Mouse (Mus musculus) olfactory bulb, adult 2 months (tissue): ENCODE measurements around the gene Cry2. TPM values are rescaled to one million over a fixed set of nuclear protein-coding genes. Genes with fewer than 3 reads are reported as not detected.
"Not testable (repeated sequence)": the region's sequence is repeated elsewhere in the genome, so short reads cannot be mapped to it uniquely, and the experiment has no call there.

ENCODE experiments used
- H3K27ac ChIP-seq: fragments of 200-500 bp; 2 replicates; pipeline ENCODE4 v1.5.1; 2012; ENCODE audit warnings: low read depth, low read length; ENCODE audit not compliant: insufficient read depth
- H3K4me1 ChIP-seq: fragments of 200-500 bp; 2 replicates; pipeline ENCODE4 v1.6.1; 2012; ENCODE audit warnings: low read length; ENCODE audit not compliant: control insufficient read depth, insufficient read depth
- H3K4me3 ChIP-seq: fragments of 200-500 bp; 2 replicates; pipeline ENCODE4 v1.5.1; 2012; ENCODE audit warnings: mild to moderate bottlenecking, low read depth, low read length, moderate library complexity; ENCODE audit not compliant: insufficient read depth
- CTCF ChIP-seq: fragments of 200-500 bp; IDR thresholded peaks from 2 replicates; pipeline ENCODE4 v1.5.1; 2012; ENCODE audit warnings: low read depth, mild to moderate bottlenecking, low read length, moderate library complexity; ENCODE audit not compliant: insufficient read depth
- POLR2A ChIP-seq: fragments of 200-500 bp; IDR thresholded peaks from 2 replicates; pipeline ENCODE4 v1.6.1; 2012; ENCODE audit warnings: mild to moderate bottlenecking, low read depth, low read length, moderate library complexity; ENCODE audit not compliant: insufficient read depth
- WGBS: fragments of 180-500 bp; shearing (Covaris S2); methylation state at CpG from one replicate; pipeline ENCODE4 v1.1.7; 2018; 5-methylcytosine and 5-hydroxymethylcytosine counted together
- polyA plus RNA-seq: library from polyadenylated mRNA; stranded (reverse); fragments of >200 nt; gene quantifications from 2 replicates; pipeline ENCODE4 v1.2.4, GENCODE M21; 2012; ENCODE audit warnings: low replicate concordance; ENCODE audit not compliant: missing spikeins, insufficient read depth, insufficient read length

The Cry2 gene
- polyA plus RNA-seq, 1 experiment = not detected

DNA sequence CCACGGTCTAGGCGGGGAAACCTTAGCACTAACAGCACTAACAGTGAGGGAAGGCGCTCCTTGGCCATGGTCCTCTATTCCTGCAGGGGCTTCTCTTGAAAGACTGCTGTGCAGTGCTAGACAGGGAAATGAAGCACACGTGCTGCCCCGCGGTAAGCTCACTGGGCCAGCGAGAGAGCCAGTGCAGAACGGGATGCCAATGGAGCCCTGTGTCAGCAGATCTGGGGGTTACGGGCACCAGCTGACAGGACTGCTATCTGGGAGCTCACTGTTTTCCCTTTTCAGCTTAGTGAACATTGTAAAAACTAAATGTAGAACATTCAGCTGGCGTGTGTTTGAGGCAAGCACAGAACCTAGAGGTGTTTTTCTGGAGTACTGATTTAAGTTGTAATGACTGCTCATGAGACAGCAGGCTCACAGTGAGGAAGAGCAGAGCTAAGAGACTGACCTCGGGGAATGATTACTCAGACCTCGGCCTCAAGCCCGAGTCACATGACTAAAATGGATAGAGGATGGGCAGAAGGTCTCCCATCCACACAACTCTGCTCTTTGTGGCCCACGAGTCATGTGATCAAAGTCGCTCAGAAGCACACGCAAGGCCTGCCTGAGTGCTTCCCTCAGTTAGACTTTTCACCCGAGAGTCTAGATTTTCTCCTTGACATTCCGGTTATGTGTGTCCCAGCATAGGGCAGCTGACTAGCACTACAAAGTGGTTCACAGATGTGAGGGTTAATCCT, 25.4 kb downstream of the Cry2 start:
- 80% methylated on average over 18 of the region's 18 CpGs for WGBS
- H3K27ac ChIP-seq = no peak overlapping the region
- TF ChIP-seq CTCF = no peak
- TF ChIP-seq POLR2A = no peak
- H3K4me1 ChIP-seq = peaks cover 7% of the 10 kb centered on the region; the same call in 1 of the 2 replicates
- no peak overlapping the region for H3K4me3 ChIP-seq

- H3K4me1 ChIP-seq = peaks cover 12% of the 10 kb centered on the region
- TF ChIP-seq CTCF (no peak), POLR2A (no peak)
- H3K4me3 ChIP-seq = no peak overlapping the region
- 82% methylated on average over 7 of the region's 7 CpGs for WGBS
- H3K27ac ChIP-seq = no peak overlapping the region
These were observed 28.2 kb downstream of the Cry2 start for GRCm38 (mm10) chr2:92405687-92406086.

GRCm38 (mm10) chr2:92404737-92405136, 29.1 kb downstream of the Cry2 start:
- no peak overlapping the region for H3K4me3 ChIP-seq
- 78% methylated on average over 6 of the region's 6 CpGs for WGBS
- TF ChIP-seq POLR2A (no peak), CTCF (no peak)
- H3K4me1 ChIP-seq = peaks cover 19% of the 10 kb centered on the region
- no peak overlapping the region for H3K27ac ChIP-seq

DNA sequence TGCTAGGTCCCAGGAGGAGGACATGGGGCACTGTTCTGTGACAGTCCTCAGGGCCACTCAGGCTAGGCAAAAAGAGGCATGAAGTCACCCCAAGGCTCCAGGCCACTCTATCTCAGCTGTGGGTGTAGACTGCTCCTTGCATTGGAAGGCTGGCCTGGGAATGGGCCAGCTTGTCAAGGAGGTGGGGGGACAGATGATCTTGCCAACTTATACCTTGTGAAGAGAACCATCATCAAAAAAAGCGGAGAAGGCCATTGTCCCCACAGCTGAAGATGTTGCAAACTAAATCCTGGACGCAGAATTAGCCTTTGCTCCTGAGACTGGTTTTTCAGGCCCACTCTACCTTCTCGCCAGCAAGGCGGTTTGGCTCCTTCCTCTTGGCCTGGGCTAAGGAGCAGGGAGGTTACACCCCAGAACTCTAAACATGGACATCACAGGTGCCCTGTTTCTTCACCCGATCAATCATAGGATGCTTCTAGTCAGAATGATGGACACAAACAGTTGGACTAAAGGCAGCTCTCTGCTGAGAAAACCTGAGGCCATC, 30.0 kb downstream of the Cry2 start:
- 95% methylated on average over 5 of the region's 5 CpGs for WGBS
- Histone ChIP-seq H3K4me3 (no peak overlapping the region), H3K4me1 (peaks cover 27% of the 10 kb centered on the region), H3K27ac (peak overlapping the region; percentile 8; the same call in 1 of the 2 replicates)
- no peak for TF ChIP-seq POLR2A
- no peak for TF ChIP-seq CTCF

DNA sequence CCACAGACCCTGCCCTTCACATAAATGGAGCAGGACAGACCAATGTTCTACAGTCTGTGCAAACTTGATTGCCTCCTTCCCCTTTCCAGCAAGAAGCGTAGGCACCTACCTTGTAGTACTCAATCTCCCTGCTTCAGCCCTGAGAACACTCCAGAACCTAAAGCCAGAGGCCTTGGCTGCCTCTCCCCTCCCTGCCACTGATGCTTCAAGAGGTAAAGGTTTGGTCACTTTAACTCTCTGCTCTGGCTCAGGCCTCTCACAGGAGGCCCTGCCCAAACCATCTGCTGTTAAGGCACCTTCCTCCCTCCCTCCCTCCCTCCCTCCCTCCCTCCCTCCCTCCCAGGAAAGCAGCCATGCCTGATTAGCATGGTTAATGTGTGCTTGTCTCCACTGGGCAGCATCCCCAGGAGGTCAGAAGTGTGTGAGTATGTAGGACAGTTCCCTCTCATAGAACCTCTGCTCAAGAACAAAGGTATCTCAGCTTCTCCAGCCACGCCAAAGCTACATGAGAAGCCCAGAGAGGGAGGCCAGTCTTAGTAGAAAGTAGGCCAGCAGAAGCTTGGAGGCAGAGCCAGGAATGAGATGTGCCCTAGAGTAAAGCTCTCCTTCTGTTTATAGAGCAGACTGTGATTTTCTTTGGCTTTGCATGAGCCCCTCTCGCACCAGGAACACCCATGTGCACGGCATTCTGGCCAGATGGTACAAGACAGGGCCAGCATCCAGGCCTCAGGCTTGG, 31.1 kb downstream of the Cry2 start:
- no peak overlapping the region for H3K4me3 ChIP-seq

GRCm38 (mm10) chr2:92401091-92401561, 32.7 kb downstream of the Cry2 start, which contains the start of gene Mapk8ip1:
TSS of gene Mapk8ip1 (minus strand) at chr2:92401263.
- Histone ChIP-seq H3K4me1 (peaks cover 33% of the 10 kb centered on the region), H3K4me3 (peak within 1 kb of the TSS; percentile 90), H3K27ac (peak within 1 kb of the TSS; percentile 55)
- TF ChIP-seq CTCF (no peak), POLR2A (no peak)
- under 1% methylated on average over 59 of the region's 59 CpGs for WGBS

More for the DNA sequence above, 31.1 kb downstream of the Cry2 start:
- Histone ChIP-seq H3K27ac (peak overlapping the region; percentile 8; the same call in 1 of the 2 replicates), H3K4me1 (peaks cover 25% of the 10 kb centered on the region)
- TF ChIP-seq POLR2A (no peak), CTCF (no peak)
- 50% methylated on average over 4 of the region's 4 CpGs for WGBS

GRCm38 (mm10) chr2:92400682-92401081, 33.2 kb downstream of the Cry2 start:
- Histone ChIP-seq H3K4me1 (peaks cover 36% of the 10 kb centered on the region), H3K4me3 (peak overlapping the region; percentile 90), H3K27ac (peak overlapping the region; percentile 55)
- 1% methylated on average over 22 of the region's 22 CpGs for WGBS
- TF ChIP-seq CTCF = no peak
- TF ChIP-seq POLR2A = no peak

GRCm38 (mm10) chr2:92399877-92400276, 34.0 kb downstream of the Cry2 start:
- H3K4me1 ChIP-seq = peaks cover 36% of the 10 kb centered on the region
- whole genome bisulfite sequencing = 54% methylated on average over 4 of the region's 4 CpGs
- peak overlapping the region; percentile 90 for H3K4me3 ChIP-seq
- H3K27ac ChIP-seq = not testable (repeated sequence)

- no peak overlapping the region for H3K4me3 ChIP-seq
- 92% methylated on average over 1 of the region's 1 CpGs for WGBS
- TF ChIP-seq POLR2A = no peak
- no peak for TF ChIP-seq CTCF
- H3K27ac ChIP-seq = no peak overlapping the region
- peaks cover 41% of the 10 kb centered on the region for H3K4me1 ChIP-seq
These were observed 36.4 kb downstream of the Cry2 start for GRCm38 (mm10) chr2:92397436-92397835.
